Mouse (Mus musculus) midbrain, postnatal 0 days (tissue): ENCODE results near the gene Ntrk3. TPM values are rescaled to one million over a fixed set of nuclear protein-coding genes. Genes with fewer than 3 reads are reported as not detected.

Experiments
- ATAC-seq: fragments of 200-750 bp; cut with Nextera tagmentation; 2 replicates; pipeline ENCODE4 v1.8.0; 2017; ENCODE audit warnings: moderate number of reproducible peaks, mild to moderate bottlenecking, moderate TSS enrichment, moderate library complexity; ENCODE audit not compliant: low FRiP score
- DNase-seq: peaks from one replicate; pipeline ENCODE4 v3.0.0-alpha.2; 2015; ENCODE audit warnings: low spot score
- H3K27ac ChIP-seq: fragments of 300-500 bp; sonication (generic); 2 replicates; pipeline ENCODE4 v1.5.1; 2014; ENCODE audit warnings: low read depth, mild to moderate bottlenecking, low read length, mixed read lengths
- H3K27me3 ChIP-seq: fragments of 300-500 bp; sonication (generic); 2 replicates; pipeline ENCODE4 v1.6.1; 2014; ENCODE audit warnings: low read length, control low read depth, mixed read lengths; ENCODE audit not compliant: insufficient read depth
- H3K36me3 ChIP-seq: fragments of 300-500 bp; sonication (generic); 2 replicates; pipeline ENCODE4 v1.6.1; 2014; ENCODE audit warnings: low read length, control low read depth, mixed read lengths; ENCODE audit not compliant: insufficient read depth
- H3K4me1 ChIP-seq: fragments of 300-500 bp; sonication (generic); 2 replicates; pipeline ENCODE4 v1.6.1; 2014; ENCODE audit warnings: mild to moderate bottlenecking, control low read depth, antibody characterized with exemption, low read length, mixed read lengths; ENCODE audit not compliant: insufficient read depth
- H3K4me2 ChIP-seq: fragments of 300-500 bp; sonication (generic); 2 replicates; pipeline ENCODE4 v1.6.1; 2014; ENCODE audit warnings: low read depth, mild to moderate bottlenecking, low read length, mixed read lengths; ENCODE audit not compliant: poor library complexity, severe bottlenecking
- H3K4me3 ChIP-seq: fragments of 300-500 bp; sonication (generic); 2 replicates; pipeline ENCODE4 v1.5.1; 2014; ENCODE audit warnings: low read depth, mild to moderate bottlenecking, low read length, moderate library complexity
- H3K9ac ChIP-seq: fragments of 300-500 bp; sonication (generic); replicated peaks from 2 replicates; pipeline ENCODE4 v1.6.1; 2014; ENCODE audit warnings: mild to moderate bottlenecking, low read length, moderate library complexity, mixed read lengths; ENCODE audit not compliant: poor library complexity, severe bottlenecking
- H3K9me3 ChIP-seq: fragments of 300-500 bp; sonication (generic); 2 replicates; pipeline ENCODE4 v1.6.1; 2016; ENCODE audit warnings: low read length, control low read depth
- CTCF ChIP-seq: IDR thresholded peaks from 2 replicates; pipeline ENCODE4 v1.5.1; 2016; ENCODE audit warnings: antibody characterized with exemption, mild to moderate bottlenecking
- WGBS: fragments of 180-500 bp; shearing (Covaris S2); extraction: QIAGEN DNeasy Blood & Tissue Kit; methylation state at CpG from one replicate; pipeline ENCODE4 v1.1.7; 2014; 5-methylcytosine and 5-hydroxymethylcytosine counted together
- polyA plus RNA-seq: library from polyadenylated mRNA; unstranded; fragments of >200 nt; fragmentation: Nextera tagmentation; extraction: Ambion mirVana; gene quantifications from 2 replicates; pipeline ENCODE4 v1.2.1, GENCODE M21; 2015
- total RNA-seq: library from RNA; depleted of rRNA; stranded (reverse); fragments of >200 nt; gene quantifications from 2 replicates; pipeline ENCODE4 v1.2.3, GENCODE M21; 2014

Gene Ntrk3
- total and polyA plus RNA-seq, 2 experiments from 2014 or later: 26.0 to 101 TPM

DNA sequence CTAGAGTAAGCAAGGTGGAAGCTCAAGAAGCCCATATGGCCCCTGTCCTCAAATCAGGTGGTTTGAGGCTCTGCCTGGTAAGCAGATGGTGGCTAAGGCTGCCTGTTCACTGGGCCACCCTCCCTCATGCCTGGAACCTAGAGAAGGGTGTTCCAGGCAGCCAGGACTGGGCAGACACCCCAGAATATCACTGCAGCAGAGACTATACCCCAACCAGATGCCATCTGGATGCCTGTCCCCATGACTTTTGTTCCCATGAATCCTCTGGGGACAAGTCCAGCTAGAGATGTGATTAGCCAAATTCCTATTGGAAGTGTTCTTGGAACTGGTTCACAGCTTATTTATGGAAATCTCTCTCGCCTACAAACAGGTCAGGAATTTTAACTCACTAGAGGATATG, 351.8 kb downstream of the Ntrk3 start:
- Histone ChIP-seq H3K9me3 (no peaks in the 10 kb centered on the region), H3K4me3 (no peak overlapping the region), H3K4me1 (no peaks in the 10 kb centered on the region), H3K36me3 (0 out of 2 replicates have a peak, but pooled peaks cover 2% of the 10 kb centered on the region), H3K27ac (no peak overlapping the region), H3K9ac (no peak overlapping the region), H3K4me2 (no peak overlapping the region), H3K27me3 (no peaks in the 10 kb centered on the region)
- 62% methylated on average over 1 of the region's 1 CpGs for WGBS
- peak; percentile 42 for DNase-seq
- TF ChIP-seq CTCF: no peak
- no peak for ATAC-seq

DNA sequence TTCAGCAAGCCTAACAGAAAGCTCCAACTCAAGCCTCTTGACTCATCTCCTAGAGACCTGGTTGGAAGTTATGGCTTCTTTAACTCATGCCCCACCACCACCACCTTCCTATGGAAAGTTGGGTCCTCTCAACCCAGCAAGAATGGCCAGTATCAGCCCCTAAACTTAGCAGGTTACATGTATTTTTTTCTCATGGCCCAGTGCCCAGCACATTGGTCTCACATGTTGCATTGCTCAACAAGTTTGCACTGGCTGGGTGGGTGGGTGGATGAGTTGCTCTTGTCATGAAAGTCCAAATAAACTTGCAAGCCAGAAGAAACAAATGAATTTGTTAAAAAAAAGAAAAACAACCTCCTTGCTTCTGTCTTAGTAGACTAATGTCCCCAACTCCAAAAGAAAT, 353.7 kb downstream of the Ntrk3 start:
- Histone ChIP-seq H3K4me3 (no peak overlapping the region), H3K27ac (no peak overlapping the region), H3K4me2 (no peak overlapping the region), H3K4me1 (no peaks in the 10 kb centered on the region), H3K9ac (no peak overlapping the region), H3K9me3 (no peaks in the 10 kb centered on the region), H3K36me3 (0 out of 2 replicates have a peak, but pooled peaks cover 2% of the 10 kb centered on the region), H3K27me3 (no peaks in the 10 kb centered on the region)
- ATAC-seq (no peak), DNase-seq (no peak)
- TF ChIP-seq CTCF: no peak

DNA sequence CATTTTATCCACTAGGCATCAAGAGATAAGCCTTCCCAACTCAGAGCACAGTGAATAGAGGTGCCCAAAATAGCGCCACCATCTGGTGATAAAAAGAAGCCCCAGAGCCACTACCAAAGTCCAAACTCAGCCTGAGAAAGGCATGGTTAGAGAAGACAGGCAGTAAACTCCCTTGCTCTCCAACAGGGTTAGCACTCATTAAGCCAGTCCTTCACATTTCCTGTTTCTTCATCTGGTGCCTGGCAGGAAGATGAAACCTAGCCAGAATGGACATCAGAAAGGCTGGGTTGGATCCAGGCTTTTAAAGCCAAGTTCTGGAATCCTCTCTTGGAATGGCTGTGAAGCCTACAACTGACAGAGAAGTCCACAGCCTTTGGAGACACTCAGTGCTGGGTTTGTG, 355.7 kb downstream of the Ntrk3 start:
- no peak for ATAC-seq
- WGBS: 29% methylated on average over 1 of the region's 1 CpGs

DNA sequence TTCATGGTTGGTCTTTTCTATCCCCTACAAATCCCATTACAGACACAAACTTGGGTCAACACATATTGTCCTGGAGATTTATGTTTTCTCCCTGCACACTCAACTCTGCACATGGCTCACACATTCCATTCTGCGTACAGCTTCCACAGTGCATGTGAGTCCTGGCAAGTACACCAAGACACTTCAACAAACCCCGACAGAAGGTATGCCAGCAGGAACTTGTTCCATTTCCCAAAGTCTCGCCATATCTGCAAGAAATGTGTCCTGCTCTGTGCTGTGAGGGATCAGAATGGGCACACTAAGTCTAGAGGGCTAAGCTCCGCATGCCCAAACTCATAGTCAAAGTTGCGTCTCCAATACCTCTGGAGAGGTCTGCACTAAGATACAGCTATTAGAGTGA, 358.0 kb downstream of the Ntrk3 start:
- Histone ChIP-seq H3K4me2 (no peak overlapping the region), H3K27ac (no peak overlapping the region), H3K4me1 (no peaks in the 10 kb centered on the region; the same call in 1 of the 2 replicates), H3K9ac (no peak overlapping the region), H3K4me3 (no peak overlapping the region), H3K36me3 (0 out of 2 replicates have a peak, but pooled peaks cover 2% of the 10 kb centered on the region), H3K9me3 (no peaks in the 10 kb centered on the region), H3K27me3 (no peaks in the 10 kb centered on the region)
- no peak for ATAC-seq
- no peak for DNase-seq
- no peak for TF ChIP-seq CTCF
- WGBS: 94% methylated on average over 5 of the region's 5 CpGs

More for the DNA sequence above, 355.7 kb downstream of the Ntrk3 start:
- Histone ChIP-seq H3K9ac (no peak overlapping the region), H3K4me2 (no peak overlapping the region), H3K27ac (no peak overlapping the region), H3K9me3 (no peaks in the 10 kb centered on the region), H3K4me1 (no peaks in the 10 kb centered on the region), H3K4me3 (no peak overlapping the region), H3K36me3 (0 out of 2 replicates have a peak, but pooled peaks cover 2% of the 10 kb centered on the region), H3K27me3 (no peaks in the 10 kb centered on the region)
- TF ChIP-seq CTCF: no peak
- DNase-seq: peak; percentile 14

DNA sequence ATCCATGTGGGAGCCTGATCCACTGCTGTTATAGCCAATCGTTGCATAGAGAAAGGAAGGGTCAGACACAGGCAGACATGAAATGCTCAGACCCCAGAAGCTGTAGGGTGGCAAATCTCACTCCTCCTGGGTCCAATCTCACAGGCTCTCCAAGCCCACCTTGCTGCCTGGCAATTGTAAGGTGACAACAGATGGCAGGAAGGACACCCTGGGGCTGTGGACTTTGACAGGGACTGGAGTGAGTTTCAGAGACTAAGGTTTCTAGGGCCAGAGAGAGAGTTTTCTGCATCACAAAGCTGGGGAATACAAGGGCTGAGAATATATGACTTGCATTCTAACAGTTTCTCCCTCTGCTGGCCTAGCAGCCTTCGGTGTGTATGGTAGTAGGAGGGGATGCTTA, 359.5 kb downstream of the Ntrk3 start:
- Histone ChIP-seq H3K9ac (no peak overlapping the region), H3K4me1 (no peaks in the 10 kb centered on the region; the same call in 1 of the 2 replicates), H3K4me2 (no peak overlapping the region), H3K27ac (no peak overlapping the region), H3K36me3 (0 out of 2 replicates have a peak, but pooled peaks cover 2% of the 10 kb centered on the region), H3K27me3 (no peaks in the 10 kb centered on the region), H3K4me3 (no peak overlapping the region), H3K9me3 (no peaks in the 10 kb centered on the region)
- WGBS: 88% methylated on average over 2 of the region's 2 CpGs
- no peak for DNase-seq
- TF ChIP-seq CTCF: 0 out of 2 replicates have a peak, but pooled peaks have one; percentile 2
- ATAC-seq: no peak

DNA sequence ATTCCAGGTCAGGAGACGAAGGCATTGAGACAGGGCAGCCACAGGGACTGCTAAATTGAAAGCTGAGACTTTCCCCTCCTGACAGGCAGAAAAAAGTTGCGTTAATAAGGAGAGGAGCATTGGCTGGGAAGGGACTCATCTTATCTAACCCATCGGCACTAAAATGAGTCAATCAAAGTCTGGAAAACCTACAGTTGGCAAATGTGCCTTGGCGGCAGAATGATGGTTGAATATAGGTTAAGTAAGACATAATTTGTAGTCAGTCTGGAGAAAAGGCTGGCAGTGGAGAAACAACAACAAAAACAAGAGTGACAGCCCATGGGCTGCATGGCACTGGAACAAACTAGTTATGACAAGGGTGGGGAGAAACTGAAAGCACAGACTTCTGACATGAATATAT, 360.9 kb downstream of the Ntrk3 start:
- no peak for DNase-seq
- 68% methylated on average over 4 of the region's 4 CpGs for WGBS
- Histone ChIP-seq H3K4me3 (no peak overlapping the region), H3K4me1 (no peaks in the 10 kb centered on the region; the same call in 1 of the 2 replicates), H3K4me2 (no peak overlapping the region), H3K9me3 (no peaks in the 10 kb centered on the region), H3K27me3 (no peaks in the 10 kb centered on the region), H3K27ac (no peak overlapping the region), H3K36me3 (0 out of 2 replicates have a peak, but pooled peaks cover 2% of the 10 kb centered on the region), H3K9ac (no peak overlapping the region)
- no peak for TF ChIP-seq CTCF
- ATAC-seq: no peak
